Mouse (Mus musculus): ENCODE data around the gene Cluap1.
"Not testable (repeated sequence)": the region's sequence is repeated elsewhere in the genome, so short reads cannot be mapped to it uniquely, and the experiment has no call there.

The Cluap1 gene

DNA sequence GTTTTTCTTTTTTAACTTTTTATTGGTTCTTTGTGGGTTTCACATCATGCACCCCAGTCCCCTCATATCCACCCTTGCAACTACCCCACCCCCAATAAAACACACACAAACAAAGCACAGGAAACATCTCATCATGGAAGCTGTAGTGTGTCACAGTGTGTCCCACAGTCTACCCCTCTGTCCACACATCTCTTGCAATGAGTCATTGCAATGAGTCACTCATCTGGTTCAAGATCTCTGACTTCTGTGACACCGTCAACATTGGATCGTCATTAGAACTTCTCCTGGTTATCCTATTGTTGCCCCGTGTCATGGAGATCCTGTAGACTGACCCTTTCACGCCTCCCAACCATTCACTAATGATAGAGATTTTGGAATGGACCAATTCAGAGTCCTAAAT lies 26.1 kb downstream of the Cluap1 start:
- no peak for DNase-seq (ENCODE audit: low spot score)

DNA sequence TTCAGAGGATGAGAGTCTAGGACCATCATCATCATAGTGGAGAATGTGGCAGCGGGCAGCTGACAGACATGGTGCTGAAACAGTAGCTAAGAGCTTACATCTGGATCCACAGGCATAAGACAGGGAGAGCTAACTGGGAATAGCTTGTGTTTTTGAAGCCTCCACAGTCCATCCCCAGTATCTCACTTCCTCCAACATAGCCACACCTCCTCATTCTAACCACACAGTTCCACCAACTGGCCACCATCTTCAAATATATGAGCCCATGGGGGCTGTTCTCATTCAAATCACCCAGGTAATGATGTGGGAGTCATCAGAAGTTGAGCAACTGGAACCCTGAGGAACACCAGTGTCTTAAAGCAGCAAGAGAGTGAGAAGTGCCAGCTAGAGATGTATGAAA lies 42.5 kb downstream of the Cluap1 start:
- DNase-seq (ENCODE audit: low spot score) = no peak

DNA sequence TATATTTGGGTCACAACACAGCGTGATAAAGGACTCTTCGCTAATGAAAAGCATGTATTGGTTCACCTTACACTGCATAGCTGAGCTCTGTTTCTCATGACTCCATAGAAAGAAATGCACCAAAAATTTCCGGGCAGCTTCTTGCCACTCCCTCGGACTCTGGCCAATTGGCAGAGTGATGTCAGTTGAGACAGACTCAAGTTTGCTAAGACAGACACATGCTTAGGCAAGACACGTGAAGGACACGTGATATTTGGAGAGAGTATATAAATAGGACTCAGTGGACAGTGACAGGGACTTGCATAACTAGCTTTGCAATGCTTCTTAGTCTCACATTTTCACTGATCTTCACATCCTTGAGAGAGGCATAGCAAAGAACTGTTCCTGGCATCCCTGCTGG lies 47.8 kb downstream of the Cluap1 start:
- peak; percentile 98 for DNase-seq (ENCODE audit: low spot score)

DNA sequence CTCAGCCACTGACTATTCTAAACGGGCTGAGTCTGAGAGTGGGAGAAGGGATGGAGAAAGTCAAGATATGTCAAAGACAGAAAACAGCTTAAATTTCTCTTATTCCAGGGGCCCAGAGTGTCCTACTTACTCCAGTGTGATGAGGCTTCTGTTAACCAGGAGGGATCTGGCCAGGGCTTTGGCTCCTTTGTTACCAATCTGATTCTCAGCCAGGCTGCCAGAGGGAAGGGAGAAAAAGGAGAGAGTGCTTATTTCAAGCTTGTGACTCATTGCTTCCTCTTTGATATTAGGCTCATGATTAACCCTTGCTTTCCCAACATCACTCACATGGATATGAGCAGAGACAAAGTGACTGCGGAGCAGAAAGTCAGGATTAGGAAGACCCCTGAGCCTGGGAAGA lies 50.7 kb downstream of the Cluap1 start:
- DNase-seq (ENCODE audit: low spot score) = no peak

DNA sequence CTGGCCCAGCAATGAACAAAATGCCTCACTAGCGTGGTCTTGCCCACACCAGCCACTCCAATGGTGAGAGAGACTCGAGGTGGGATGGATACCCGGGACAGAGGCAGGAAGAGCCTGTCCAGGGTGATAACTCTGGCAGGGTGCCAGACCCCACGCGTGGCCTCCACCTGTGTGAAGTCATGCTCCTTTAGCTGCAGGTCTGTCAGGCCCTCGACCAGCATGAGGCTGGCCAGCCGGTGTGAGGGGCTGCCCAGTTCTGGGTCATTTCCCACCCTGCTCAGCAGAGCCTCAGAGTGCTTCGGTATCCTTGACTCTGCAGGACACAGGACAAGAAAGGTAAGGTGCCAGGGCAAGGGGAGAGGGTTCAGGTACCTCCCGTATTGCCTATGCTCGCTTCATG lies 56.4 kb downstream of the Cluap1 start:
- DNase-seq (ENCODE audit: low spot score) = no peak

DNA sequence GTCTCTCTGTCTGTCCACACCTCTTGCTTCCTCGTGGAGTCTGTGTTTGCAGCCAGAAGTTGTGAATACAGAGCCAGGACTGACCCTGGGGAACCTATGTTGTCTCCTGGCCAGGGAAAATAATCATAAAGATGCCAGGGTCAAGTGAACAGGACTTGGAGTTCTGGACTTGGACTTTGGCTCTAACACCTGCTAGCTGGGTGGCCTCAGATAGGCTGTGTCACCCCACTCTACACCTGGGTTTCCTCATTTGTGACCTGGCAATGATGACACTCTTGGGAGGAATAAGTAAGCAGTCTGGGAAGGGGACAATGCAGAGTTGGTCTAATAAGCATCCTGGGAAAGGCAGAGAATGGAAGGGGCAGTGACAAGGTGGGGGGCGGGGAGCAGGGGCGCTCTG lies 56.9 kb downstream of the Cluap1 start:
- no peak for DNase-seq (ENCODE audit: low spot score)

DNA sequence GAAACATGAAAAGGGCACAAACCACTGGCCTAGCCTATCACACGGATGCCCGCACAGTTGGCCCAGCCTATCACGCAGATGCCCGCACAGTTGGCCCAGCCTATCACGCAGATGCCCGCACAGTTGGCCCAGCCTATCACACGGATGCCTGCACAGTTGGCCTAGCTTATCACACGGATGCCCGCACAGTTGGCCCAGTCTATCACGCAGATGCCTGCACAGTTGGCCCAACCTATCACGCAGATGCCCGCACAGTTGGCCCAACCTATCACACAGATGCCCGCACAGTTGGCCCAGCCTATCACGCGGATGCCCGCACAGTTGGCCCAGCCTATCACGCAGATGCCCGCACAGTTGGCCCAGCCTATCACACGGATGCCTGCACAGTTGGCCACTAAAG lies 65.9 kb downstream of the Cluap1 start:
- not testable (repeated sequence) for DNase-seq (ENCODE audit: low spot score)

DNA sequence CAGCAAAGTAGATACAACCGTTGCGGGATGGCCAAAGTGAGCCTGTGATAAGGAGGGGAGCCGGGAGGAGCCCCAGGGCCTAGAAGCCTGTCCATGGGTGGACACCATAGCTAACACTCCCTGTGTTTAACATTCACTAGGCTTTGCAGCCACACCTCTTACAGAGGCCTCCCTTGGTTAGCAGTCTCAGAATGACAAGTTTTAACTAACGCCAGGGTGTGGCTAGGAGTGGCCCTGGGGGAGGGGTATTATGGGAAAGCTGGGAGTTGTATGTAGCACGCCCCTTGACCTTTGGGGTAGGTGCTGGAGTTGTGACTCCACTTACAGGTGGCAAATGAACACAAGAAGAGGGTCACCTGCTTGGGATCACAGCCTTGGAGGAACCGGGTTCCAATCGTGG lies 67.1 kb downstream of the Cluap1 start:
- no peak for DNase-seq (ENCODE audit: low spot score)

DNA sequence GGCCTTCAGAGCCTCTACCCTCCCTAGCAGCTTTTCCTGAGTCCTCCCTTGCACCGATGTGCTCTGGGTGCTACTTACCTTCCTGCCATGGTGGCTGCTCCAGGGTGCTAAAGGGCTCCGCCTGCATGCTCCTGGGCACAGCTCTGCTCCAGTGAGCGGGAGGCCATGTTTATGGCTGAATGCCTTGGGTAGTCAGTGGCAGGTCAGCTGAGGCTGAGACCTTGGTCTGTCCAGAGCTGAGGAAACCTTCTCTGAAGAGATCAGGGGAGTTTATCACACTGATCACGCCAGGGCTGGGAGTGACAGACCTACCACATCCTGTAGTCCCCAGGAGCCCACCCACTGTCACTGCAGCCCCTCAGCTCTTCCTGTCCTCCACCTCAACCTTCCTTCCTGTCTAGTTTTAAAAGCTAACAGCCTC lies 67.7 kb downstream of the Cluap1 start, which contains the start of gene Nlrc3:
Gene Nlrc3 (minus strand): TSS at position 382 of the 421 bp plus-strand sequence.
- DNase-seq (ENCODE audit: low spot score) = no peak

DNA sequence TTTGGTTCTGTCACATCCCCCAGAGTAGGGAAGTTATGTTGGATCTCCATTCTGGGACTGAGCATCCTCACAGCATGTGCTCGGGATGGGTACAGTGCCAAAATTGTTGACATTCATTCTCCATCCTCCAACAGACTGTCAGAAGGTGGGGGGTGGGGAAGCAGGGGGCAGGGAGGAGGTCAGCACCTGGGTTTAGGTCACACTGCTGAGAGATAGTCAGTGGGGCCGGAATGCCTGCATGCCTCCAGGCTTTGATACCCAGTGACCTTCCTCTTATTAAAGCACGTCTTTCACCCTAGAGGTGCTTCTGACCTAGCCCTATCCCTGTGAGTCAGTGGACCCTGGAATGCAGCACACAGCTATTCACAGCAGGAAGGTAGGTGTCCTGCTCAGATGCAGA lies 68.1 kb downstream of the Cluap1 start:
- DNase-seq (ENCODE audit: low spot score) = no peak

DNA sequence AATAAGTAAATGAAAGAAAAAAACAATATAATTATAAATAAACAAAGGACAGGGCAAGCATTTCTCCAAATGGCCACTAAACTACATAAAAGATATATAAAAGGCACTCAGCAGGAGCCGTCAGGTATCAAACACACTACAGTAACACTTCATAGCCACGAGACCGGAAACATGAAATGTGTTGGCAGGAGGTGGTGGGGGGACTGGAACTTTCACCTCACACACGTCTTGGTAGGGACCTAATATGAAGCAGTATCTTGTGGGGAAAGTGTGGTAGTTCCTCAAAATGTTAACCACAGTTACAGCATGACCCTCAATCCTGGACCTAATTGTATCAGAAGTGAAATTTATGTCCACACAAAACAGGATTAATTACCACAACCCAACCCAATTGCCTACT lies 73.6 kb downstream of the Cluap1 start:
- no peak for DNase-seq (ENCODE audit: low spot score)

DNA sequence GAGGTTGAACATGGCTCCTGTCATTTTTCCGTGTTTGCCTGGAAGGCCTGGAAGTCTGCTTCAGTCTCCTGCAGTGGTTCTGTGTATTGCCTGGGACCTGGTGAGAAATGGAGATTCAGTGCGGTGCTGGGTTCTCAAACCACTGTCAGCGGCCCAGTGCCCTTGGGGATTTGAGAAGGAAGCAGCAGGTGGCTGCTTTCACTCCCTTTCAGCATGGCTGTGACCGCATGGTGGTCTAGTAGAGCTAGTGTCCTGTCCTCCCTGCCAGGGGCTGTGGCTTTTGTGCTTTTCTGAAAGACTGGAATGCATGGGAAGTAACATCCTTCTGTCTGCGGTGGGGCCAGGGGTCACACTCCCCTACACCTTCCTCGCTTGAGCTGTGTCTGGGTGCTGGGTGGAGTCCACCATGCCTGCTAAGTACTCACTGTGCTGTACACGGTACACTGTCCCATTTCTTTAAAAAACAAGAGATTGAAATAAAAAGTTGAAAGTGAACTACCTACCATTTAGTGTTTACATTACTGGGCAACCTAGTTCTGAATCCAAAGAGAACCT lies 74.6 kb downstream of the Cluap1 start:
- no peak for DNase-seq (ENCODE audit: low spot score)

DNA sequence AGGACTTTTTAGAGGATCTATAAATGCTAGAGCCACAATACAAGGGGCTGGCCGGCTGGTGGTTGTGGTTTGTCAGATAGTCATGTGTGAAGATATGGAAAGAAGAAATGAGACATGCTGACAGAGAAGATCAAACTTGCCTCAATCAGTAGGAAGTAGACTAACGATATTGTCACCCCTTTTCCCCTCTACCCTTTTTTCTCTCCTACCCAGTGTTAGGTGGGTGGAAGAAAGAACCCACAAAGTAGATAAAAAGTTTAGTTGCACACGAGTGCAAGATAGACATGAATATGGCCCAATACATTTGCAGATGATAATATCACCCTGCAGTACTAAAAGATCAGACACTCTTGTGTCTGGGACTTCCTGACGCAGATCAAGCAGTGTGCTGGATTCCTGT lies 79.8 kb downstream of the Cluap1 start:
- DNase-seq (ENCODE audit: low spot score) = no peak
